Mouse (Mus musculus): ENCODE measurements around the gene Ttc22. TPM values are rescaled to one million over a fixed set of nuclear protein-coding genes. Genes with fewer than 3 reads are reported as not detected.

The Ttc22 gene
- polyA plus RNA-seq, 1 experiment, result not detected

DNA sequence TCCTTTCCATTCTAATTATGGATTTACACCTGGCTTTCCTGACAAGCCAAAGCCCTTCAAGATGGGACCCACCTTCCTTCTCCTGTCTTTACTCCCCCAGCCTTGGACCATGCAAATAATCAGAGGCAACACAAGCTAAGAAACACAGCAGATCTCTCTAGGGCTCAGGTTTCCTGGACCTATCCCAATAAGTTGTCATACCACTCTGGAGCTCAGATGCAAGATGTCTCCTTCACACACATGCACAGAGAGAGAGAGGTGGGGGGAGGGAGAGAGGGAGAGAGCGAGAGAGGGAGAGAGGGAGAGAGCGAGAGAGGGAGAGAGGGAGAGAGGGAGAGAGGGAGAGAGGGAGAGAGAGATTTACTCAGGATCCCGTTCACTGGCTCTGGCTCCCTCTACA is 10.1 kb downstream of the Ttc22 start:
- WGBS, result 65% methylated on average over 1 of the region's 3 CpGs
- no peaks in the 10 kb centered on the region for H3K4me1 ChIP-seq (ENCODE audit: control insufficient read depth, insufficient read depth, low read length)
- TF ChIP-seq CTCF (IDR thresholded peaks at IDR 0.05; ENCODE audit: control insufficient read depth, insufficient read depth, low read length) (no peak), POLR2A (IDR thresholded peaks at IDR 0.05; ENCODE audit: borderline replicate concordance, control insufficient read depth, low read depth, low read length) (no peak)
- H3K4me3 ChIP-seq (replicated peaks; ENCODE audit: control insufficient read depth, low read depth, low read length), result no peak overlapping the region
- no peak overlapping the region for H3K27ac ChIP-seq (ENCODE audit: control insufficient read depth, insufficient read depth, low read depth, low read length, poor library complexity)

DNA sequence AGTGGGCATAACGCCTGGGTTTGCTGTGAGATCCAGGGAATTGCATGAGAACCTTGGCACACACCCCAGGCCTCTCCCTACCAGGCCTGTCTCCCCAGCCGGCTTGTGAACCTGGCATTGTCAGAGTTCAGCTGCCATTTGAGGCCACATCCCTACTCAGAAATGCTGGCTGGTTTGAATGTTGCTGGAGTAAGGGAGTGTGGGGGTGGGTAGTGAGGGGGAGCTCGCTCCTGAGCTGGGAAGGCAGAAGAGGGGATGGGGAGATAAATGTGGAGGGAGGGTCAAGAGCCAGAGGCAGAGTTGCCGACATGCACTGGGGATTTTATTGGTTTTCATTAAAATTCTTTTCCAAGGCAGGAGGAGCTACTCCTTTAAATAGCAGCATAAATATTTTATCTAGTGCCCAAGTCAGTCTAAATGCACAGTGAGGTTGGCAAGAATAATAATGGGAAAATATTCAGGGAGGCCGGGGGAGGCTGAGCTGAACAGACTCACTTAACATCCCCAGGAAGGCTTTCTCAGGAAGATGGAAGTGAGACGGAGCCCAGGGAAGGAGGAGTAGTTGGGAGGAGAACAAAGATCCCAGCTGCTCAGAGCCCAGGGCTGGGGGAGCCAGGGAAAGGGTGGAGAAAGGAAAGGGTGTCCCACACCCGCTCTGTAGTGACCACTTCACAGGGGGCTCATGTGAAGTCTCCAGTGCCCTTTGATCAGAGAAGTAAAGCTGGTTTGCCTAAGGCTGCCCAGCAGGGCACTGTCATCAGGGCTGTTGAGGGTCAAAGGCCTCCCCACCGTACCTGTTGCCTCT is 11.3 kb downstream of the Ttc22 start:
- Histone ChIP-seq H3K4me3 (replicated peaks; ENCODE audit: control insufficient read depth, low read depth, low read length) (no peak overlapping the region), H3K4me1 (ENCODE audit: control insufficient read depth, insufficient read depth, low read length) (no peaks in the 10 kb centered on the region), H3K27ac (ENCODE audit: control insufficient read depth, insufficient read depth, low read depth, low read length, poor library complexity) (no peak overlapping the region)
- TF ChIP-seq CTCF (IDR thresholded peaks at IDR 0.05; ENCODE audit: control insufficient read depth, insufficient read depth, low read length), result no peak
- TF ChIP-seq POLR2A (IDR thresholded peaks at IDR 0.05; ENCODE audit: borderline replicate concordance, control insufficient read depth, low read depth, low read length), result no peak
- 67% methylated on average over 8 of the region's 8 CpGs for WGBS

DNA sequence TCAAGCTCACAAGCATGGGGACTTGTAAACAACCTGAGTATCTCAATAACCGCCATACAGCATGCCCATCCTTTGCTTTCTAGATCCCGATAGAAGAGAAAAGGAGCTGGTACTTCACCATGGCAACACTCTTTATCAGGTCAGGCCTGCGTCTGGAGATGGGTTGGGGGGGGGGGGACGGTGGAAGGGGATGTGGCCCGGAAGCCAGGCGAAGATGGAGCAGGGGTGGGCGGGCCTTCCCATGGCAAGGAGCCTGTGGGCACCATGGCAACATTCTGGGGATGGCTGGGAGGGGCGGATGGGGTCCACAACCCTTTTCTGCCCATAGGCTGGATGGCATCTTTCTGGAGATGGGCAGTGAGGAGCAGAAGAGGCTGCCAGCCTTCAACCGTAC is 11.9 kb downstream of the Ttc22 start:
- Histone ChIP-seq H3K4me3 (replicated peaks; ENCODE audit: control insufficient read depth, low read depth, low read length) (no peak overlapping the region), H3K4me1 (ENCODE audit: control insufficient read depth, insufficient read depth, low read length) (no peaks in the 10 kb centered on the region), H3K27ac (ENCODE audit: control insufficient read depth, insufficient read depth, low read depth, low read length, poor library complexity) (no peak overlapping the region)
- 49% methylated on average over 9 of the region's 9 CpGs for WGBS
- TF ChIP-seq CTCF (IDR thresholded peaks at IDR 0.05; ENCODE audit: control insufficient read depth, insufficient read depth, low read length) (no peak), POLR2A (IDR thresholded peaks at IDR 0.05; ENCODE audit: borderline replicate concordance, control insufficient read depth, low read depth, low read length) (no peak)

- 22% methylated on average over 8 of the region's 8 CpGs for WGBS
- H3K4me3 ChIP-seq (replicated peaks; ENCODE audit: control insufficient read depth, low read depth, low read length), result no peak overlapping the region
- no peaks in the 10 kb centered on the region for H3K4me1 ChIP-seq (ENCODE audit: control insufficient read depth, insufficient read depth, low read length)
- TF ChIP-seq POLR2A (IDR thresholded peaks at IDR 0.05; ENCODE audit: borderline replicate concordance, control insufficient read depth, low read depth, low read length) (no peak), CTCF (IDR thresholded peaks at IDR 0.05; ENCODE audit: control insufficient read depth, insufficient read depth, low read length) (no peak)
- H3K27ac ChIP-seq (ENCODE audit: control insufficient read depth, insufficient read depth, low read depth, low read length, poor library complexity), result no peak overlapping the region
Observed at GRCm38 (mm10) chr4:106643483-106644217, 21.4 kb downstream of the Ttc22 start.

DNA sequence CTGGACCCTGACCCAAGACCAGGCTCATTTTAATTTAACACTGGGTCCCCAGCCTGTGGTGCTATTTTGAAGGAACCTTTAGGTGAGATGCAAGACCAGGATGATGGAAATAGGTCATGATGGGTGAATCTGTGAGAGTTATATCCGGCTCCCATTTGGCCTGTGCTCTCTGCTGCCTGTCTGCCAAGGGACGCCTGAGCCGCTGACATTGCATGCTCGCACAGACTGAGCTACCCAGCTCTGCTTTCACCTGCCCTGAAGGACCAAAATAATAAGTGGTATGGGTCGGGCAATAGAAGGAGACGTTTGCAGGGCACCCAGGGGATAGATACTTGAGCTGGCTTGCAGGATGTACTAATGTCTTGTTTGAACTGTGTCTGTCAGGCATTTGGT is 22.0 kb downstream of the Ttc22 start:
- H3K4me1 ChIP-seq (ENCODE audit: control insufficient read depth, insufficient read depth, low read length), result no peaks in the 10 kb centered on the region
- 76% methylated on average over 6 of the region's 6 CpGs for WGBS
- TF ChIP-seq POLR2A (IDR thresholded peaks at IDR 0.05; ENCODE audit: borderline replicate concordance, control insufficient read depth, low read depth, low read length), result no peak
- no peak for TF ChIP-seq CTCF (IDR thresholded peaks at IDR 0.05; ENCODE audit: control insufficient read depth, insufficient read depth, low read length)
- H3K27ac ChIP-seq (ENCODE audit: control insufficient read depth, insufficient read depth, low read depth, low read length, poor library complexity), result no peak overlapping the region
- no peak overlapping the region for H3K4me3 ChIP-seq (replicated peaks; ENCODE audit: control insufficient read depth, low read depth, low read length)

DNA sequence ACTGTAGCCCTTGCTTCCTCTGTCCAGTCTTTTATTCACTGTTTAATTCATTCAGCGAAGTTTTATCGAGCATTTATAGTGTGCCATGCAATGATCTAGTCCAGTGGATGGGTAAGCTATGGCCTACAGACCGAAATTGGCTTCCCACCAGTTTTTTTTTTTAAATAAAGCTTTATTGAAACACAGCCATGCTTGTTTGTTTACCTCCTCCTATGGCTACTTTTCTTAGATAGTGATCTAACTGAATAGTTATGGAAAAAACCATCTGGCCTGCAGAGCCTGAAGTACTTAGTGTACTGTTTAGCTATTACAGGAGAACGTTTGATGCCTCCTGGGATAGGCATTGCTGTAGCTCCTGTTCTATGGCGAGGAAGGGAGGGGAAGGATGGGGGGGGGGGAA is 23.6 kb downstream of the Ttc22 start:
- Histone ChIP-seq H3K4me3 (replicated peaks; ENCODE audit: control insufficient read depth, low read depth, low read length) (no peak overlapping the region), H3K27ac (ENCODE audit: control insufficient read depth, insufficient read depth, low read depth, low read length, poor library complexity) (no peak overlapping the region), H3K4me1 (ENCODE audit: control insufficient read depth, insufficient read depth, low read length) (no peaks in the 10 kb centered on the region)
- whole genome bisulfite sequencing, result 69% methylated on average over 5 of the region's 5 CpGs
- TF ChIP-seq CTCF (IDR thresholded peaks at IDR 0.05; ENCODE audit: control insufficient read depth, insufficient read depth, low read length) (no peak), POLR2A (IDR thresholded peaks at IDR 0.05; ENCODE audit: borderline replicate concordance, control insufficient read depth, low read depth, low read length) (no peak)

- 83% methylated on average over 6 of the region's 6 CpGs for WGBS
- Histone ChIP-seq H3K4me1 (ENCODE audit: control insufficient read depth, insufficient read depth, low read length) (peaks cover 1% of the 10 kb centered on the region; the same call in 1 of the 2 replicates), H3K27ac (ENCODE audit: control insufficient read depth, insufficient read depth, low read depth, low read length, poor library complexity) (no peak overlapping the region), H3K4me3 (replicated peaks; ENCODE audit: control insufficient read depth, low read depth, low read length) (no peak overlapping the region)
- no peak for TF ChIP-seq CTCF (IDR thresholded peaks at IDR 0.05; ENCODE audit: control insufficient read depth, insufficient read depth, low read length)
- TF ChIP-seq POLR2A (IDR thresholded peaks at IDR 0.05; ENCODE audit: borderline replicate concordance, control insufficient read depth, low read depth, low read length), result no peak
Observed at GRCm38 (mm10) chr4:106647137-106647536, 24.9 kb downstream of the Ttc22 start.

DNA sequence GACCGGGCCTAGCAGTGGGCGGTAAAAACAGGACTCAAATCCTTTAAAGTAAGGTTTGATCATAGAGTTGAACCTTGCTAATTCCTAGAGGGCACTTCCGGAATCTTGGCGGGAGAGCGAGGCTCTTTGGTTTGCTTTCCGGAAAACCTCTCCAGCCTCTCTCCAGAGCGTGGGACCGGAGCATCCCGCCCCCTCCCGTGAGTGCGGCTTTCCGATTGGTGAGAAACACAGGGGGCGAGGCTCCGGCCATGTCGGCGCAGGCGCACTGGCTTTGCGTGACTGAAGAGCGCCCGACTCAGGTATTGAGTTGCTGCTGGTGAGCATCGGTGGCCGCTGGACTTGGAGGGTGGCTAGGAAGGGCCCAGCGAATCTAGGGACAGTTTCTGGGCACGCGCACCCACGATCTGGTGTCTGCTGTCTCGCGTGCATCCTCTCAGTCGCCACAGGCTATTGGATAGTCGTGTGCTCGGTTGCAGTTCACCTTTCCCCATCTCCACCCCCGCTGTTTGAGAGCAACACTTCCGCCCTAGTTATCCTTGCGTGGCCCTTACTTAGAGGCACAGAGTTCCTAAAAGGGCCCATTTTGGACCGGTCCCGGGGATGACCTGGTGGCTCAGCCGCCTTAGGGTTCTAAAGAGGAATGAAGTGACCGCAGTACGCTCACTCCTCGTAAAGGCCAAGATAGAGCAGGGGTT is 28.7 kb downstream of the Ttc22 start, which contains the start of gene Pars2:
Gene Pars2 (plus strand): TSS at position 237 of the 695 bp plus-strand sequence.
- Histone ChIP-seq H3K4me1 (ENCODE audit: control insufficient read depth, insufficient read depth, low read length) (peaks cover 1% of the 10 kb centered on the region; the same call in 1 of the 2 replicates), H3K4me3 (replicated peaks; ENCODE audit: control insufficient read depth, low read depth, low read length) (peak within 1 kb of the TSS; percentile 100), H3K27ac (ENCODE audit: control insufficient read depth, insufficient read depth, low read depth, low read length, poor library complexity) (no peak within 1 kb of the TSS)
- TF ChIP-seq CTCF (IDR thresholded peaks at IDR 0.05; ENCODE audit: control insufficient read depth, insufficient read depth, low read length) (no peak), POLR2A (IDR thresholded peaks at IDR 0.05; ENCODE audit: borderline replicate concordance, control insufficient read depth, low read depth, low read length) (peak; percentile 79; the same call in 1 of the 2 replicates)
- WGBS, result 3% methylated on average over 40 of the region's 40 CpGs

Data from bone marrow, adult 2 months (tissue).